Mouse (Mus musculus) erythroblast, adult 5-6 weeks (primary cell): ENCODE data around the gene Bfsp2. TPM values are rescaled to one million over a fixed set of nuclear protein-coding genes. Genes with fewer than 3 reads are reported as not detected.

Source experiments
- ATAC-seq: replicated peaks from 2 replicates; pipeline ENCODE4 v1.8.0; 2016; ENCODE audit warnings: moderate number of reproducible peaks, mild to moderate bottlenecking, moderate TSS enrichment, inconsistent platforms; ENCODE audit not compliant: poor library complexity, low FRiP score, severe bottlenecking
- total RNA-seq, 2 experiments: library from RNA; stranded (forward) in 1 of 2; stranded (reverse) in 1 of 2; fragments of 150-400 nt in 1 of 2; fragments of 200-764, 138-1000 nt in 1 of 2; gene quantifications; 2 replicates each; pipeline versions ENCODE4 v1.2.3 to v1.2.4; 2015 to 2017; ENCODE audit warnings: low replicate concordance in 2 of 2

Gene Bfsp2
- total RNA-seq, 2 experiments from 2014 or later: not detected

- no peak for ATAC-seq
These were observed 91.0 kb downstream of the Bfsp2 start for GRCm38 (mm10) chr9:103389261-103389660.

DNA sequence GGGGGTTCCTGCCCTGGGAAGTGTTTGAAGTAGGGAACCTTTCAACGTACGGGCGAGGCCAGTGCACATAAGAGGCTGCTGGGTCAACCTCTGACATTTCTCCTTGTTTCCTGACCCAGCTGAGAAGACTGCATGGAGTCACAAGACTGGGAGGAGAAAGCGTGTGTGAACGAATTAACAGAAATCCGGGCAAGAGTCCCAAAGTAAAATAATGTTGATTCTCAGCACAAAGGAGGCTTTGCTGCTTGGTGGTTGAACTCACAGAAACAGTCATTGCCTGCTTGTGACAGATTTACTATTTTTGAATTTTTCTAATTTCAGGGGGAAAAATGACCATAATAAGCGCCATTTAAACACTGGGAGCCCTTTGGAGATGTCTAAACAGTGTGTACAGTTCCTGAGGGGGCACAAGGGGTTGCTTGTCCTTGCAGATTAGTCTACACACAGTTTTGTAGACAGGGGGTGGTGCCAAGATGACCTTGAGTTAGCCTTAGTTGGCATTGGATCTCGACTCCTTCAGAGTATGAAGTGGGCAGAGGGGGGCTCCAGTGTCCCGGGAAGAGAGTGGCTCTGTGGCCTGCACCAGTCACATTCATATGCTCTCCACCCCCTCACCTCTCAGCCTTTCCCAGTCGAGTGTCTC is 93.1 kb downstream of the Bfsp2 start:
- ATAC-seq: no peak

- no peak for ATAC-seq
These were observed 93.6 kb downstream of the Bfsp2 start for GRCm38 (mm10) chr9:103386573-103386972.

DNA sequence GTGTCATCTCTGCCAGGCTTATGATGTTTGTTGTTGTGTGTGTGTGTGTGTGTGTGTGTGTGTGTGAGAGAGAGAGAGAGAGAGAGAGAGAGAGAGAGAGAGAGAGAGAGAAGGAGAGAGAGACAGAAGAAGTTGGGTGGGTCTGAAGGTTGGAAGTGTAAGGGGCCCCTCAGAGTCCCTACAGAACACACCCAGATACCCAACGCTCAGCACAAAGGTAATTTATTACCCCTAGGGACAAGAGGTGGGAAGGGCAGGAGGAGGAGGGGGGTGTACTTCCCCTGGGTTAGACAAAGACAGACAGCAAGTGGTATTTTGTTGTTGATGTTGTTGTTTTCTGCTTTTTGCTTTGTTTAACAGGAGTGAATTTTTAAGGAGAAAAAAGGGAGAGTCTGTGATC is 94.6 kb downstream of the Bfsp2 start:
- no peak for ATAC-seq

DNA sequence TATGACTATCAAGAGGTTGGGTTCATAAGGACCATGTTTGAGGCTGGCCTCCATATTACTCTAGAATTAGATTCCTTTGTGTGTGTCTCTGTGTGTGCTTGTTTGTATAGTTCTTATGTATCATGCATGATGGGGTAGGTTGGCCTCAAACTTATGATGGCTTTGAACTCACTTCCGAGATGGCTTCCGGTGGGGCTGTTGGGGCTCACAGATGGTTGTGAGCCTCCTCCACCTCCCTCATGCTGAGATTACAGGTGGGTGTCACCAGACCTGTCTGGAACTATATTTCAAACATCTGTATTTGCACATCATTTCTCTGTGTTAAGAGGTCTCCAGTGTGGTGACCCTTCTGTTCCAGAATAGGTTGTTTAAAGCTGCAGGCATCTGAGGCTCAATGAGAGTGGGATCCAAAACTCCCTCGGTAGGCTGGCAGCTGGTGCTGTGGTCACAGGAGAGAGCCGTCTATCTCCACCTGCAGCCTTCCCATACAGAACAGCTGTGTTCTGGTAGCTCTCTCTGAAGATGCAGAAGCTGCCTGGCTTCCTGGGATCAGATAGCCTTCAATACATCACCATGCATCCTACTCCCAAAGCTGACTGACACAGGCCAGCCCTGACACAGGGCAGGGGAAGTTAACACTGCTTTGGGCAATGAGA is 96.0 kb downstream of the Bfsp2 start:
- ATAC-seq: no peak

DNA sequence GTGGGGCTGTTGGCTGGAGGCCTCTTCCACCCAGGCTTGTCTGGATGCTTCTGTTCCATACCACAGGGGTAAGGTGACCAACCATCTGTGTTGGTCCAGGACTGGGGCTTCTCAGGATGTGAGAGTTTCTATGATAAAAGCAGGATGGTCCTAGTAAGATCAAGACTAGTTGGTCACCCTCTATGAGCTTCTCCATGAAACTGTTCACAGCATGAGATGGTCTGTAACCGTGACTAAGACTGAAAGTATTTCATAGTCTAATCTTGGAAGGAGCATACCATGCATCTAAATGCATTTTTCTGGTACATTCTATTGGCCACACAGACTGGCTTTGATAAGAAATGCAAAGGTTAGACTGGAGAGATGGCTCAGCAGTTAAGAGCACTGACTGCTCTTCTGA is 96.6 kb downstream of the Bfsp2 start:
- ATAC-seq: no peak

DNA sequence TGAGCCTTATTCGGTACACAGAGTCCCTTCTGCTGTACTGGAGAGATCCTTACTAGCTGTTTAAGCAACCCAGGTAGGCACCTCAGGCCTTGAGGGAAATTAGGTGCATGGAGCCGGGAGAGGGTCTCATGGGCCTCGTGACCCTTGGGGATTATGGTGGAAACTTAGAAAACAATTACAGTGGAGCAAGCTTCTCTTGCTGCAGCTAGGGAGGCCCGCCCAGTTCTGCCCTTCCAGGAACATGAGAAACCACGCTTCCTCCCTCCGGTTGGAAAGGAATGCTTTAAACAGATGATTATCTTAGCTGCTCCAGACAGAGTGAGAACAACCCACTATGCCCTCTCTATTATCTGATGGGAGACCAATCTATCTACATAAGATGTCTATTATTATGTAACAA is 97.2 kb downstream of the Bfsp2 start:
- no peak for ATAC-seq

DNA sequence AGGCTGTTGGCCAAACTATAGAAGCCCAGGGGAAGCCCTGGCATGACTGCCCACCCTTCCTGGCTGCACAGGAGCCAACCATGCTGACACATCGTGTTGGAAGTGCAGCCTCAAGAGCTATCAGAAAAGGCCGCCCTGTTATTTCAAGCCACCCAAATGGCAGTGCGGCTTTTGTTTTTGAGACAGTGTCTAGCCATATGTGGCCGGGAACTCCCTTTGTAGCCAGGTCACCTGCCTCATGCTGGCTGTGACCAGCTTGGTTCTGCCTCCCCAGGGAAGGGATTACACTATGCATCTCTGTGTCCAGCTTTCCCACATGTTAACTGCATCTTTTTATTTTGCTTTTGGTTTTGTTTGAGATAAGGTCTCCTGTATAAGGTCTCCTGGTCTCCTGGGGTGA is 99.7 kb downstream of the Bfsp2 start:
- ATAC-seq: no peak

DNA sequence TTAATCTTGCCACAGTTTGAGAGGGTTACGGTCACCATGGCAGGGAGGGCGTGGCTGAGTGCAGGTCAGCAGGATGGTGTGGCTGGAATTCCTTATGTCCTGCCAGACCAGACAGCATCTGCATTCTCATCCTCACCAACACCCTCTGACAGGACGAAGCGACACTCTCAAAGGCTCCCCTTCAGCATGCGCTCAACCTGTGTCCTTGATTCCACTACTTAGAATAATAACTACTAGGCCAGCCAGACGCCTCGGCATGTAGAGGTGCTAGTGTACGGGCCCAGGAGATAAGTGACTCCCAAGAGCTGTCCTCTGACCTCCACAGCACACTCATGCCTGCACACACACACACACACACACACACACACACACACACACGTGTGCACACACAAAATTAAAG is 101.0 kb downstream of the Bfsp2 start:
- no peak for ATAC-seq

DNA sequence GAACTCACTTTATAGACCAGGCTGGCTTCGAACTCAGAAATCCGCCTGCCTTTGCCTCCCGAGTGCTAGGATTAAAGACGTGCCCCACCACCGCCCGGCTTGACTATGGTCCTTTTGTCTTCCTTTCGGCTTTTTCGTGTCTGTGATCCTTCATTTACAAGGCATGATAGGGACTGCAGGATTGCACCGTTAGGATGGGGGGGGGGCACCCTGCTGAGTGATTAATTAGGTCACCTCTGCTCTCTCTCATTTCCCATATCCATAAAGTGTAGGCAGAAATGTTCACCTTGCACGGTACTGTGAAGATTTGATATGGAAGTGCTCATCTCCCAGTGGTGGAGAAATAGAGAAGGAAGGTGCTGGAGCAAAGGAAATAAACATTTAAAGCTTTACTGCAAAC is 101.5 kb downstream of the Bfsp2 start:
- no peak for ATAC-seq

DNA sequence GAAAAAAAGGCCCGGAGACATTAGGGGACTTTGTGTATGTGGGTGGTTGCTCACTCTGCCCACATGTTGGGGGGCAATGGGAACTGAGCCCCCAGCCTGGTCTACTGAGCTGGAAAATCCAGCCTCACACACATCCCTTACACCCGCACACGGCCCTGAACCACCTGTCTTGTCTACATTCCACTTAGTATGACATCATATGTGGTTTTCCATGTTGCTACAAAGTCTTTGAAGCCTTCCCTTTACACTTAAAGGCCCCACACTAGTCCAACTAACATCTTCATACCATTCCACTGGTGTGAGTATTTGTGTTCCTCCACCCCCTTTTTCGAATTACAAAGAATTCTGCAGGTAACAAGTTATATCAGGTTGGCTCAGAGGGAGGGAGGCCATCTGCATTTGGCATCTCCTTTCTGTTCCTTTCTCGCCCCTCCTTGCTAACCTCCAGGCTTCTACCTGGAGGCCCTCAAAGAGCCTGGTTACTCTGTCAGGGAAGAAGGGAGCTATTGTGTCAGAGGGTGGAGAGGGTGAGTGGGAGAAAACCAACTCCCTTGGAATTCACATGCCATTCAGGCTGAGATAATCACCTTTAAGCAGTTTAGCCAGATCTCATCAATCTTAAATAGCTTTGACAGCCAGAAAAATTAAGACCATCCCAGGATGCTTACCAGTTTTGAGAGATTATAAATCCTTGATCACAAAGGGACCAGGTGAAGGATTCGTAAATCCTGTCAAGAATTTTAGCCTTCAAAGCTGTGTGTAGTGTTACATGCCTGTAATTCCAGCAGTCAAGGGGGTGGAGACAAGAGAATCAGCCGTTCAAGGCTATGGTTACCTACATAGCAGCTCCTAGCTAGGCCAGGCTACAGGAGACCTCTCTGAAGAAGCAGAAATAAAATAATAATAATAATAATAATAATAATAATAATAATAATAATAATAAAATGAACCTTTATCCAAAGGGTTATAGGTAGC is 103.6 kb downstream of the Bfsp2 start:
- no peak for ATAC-seq

Other genes with a start within 250 kb of the Bfsp2 start
- 142 and 201 TPM in 2 replicates for gene Trf, start 250.0 kb downstream of the Bfsp2 start, total RNA-seq (2015; ENCODE audit: low replicate concordance)
- 49.4 and 54.1 TPM in 2 replicates for gene Trf, start 250.0 kb downstream of the Bfsp2 start, total RNA-seq (2017; ENCODE audit: low replicate concordance)
- 403 and 418 TPM in 2 replicates for gene 1300017J02Rik, start 175.3 kb downstream of the Bfsp2 start, total RNA-seq (2015; ENCODE audit: low replicate concordance)
- 508 and 583 TPM in 2 replicates for gene 1300017J02Rik, start 175.3 kb downstream of the Bfsp2 start, total RNA-seq (2017; ENCODE audit: low replicate concordance)
- 49.3 and 75.1 TPM in 2 replicates for gene Topbp1, start 175.2 kb downstream of the Bfsp2 start, total RNA-seq (2015; ENCODE audit: low replicate concordance)
- 82.1 and 86.1 TPM in 2 replicates for gene Topbp1, start 175.2 kb downstream of the Bfsp2 start, total RNA-seq (2017; ENCODE audit: low replicate concordance)
- 22.7 and 28.2 TPM in 2 replicates for gene Cdv3, start 114.6 kb downstream of the Bfsp2 start, total RNA-seq (2015; ENCODE audit: low replicate concordance)
- 43.1 and 45.6 TPM in 2 replicates for gene Cdv3, start 114.6 kb downstream of the Bfsp2 start, total RNA-seq (2017; ENCODE audit: low replicate concordance)